Mouse (Mus musculus): ENCODE results near the gene Nrxn1. TPM values are rescaled to one million over a fixed set of nuclear protein-coding genes. Genes with fewer than 3 reads are reported as not detected.

Gene Nrxn1
- polyA plus RNA-seq, 1 experiment from 2014 or later: 5.9 TPM

DNA sequence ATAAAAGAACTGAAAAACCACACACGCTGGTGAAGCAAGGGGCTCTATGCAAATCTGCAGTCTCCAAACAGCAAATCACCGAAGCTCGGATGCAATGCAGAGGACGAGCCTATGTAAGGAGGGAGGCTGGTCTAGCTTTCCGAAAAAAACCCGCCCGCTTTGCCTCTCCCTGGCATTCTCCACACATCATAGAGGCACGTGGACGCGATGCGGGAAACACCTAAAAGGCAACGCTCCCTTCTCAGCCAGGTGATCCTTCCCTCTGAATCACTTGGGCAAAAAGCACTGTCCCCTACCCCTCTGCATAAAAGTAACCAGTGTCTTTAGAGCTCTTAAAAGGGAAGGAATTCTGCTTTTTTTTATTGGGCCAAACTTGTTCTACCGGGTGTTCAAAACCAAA lies 637.0 kb downstream of the Nrxn1 start:
- WGBS: under 1% methylated on average over 13 of the region's 13 CpGs
- no peaks in the 10 kb centered on the region for H3K9me3 ChIP-seq (replicated peaks; ENCODE audit: control insufficient read depth, low read length)
- H3K27me3 ChIP-seq (ENCODE audit: control insufficient read depth, insufficient read depth, low read length): peaks cover 27% of the 10 kb centered on the region
- no peak overlapping the region for H3K9ac ChIP-seq (ENCODE audit: low read length)
- H3K36me3 ChIP-seq (ENCODE audit: control insufficient read depth, insufficient read depth, low read length): no peaks in the 10 kb centered on the region
- peak; percentile 71 for ATAC-seq (ENCODE audit: insufficient read depth, low FRiP score)
- peak overlapping the region; percentile 80 for H3K4me2 ChIP-seq (ENCODE audit: low read depth, low read length)
- no peak overlapping the region for H3K27ac ChIP-seq (ENCODE audit: low read length)
- H3K4me1 ChIP-seq (ENCODE audit: control insufficient read depth, insufficient read depth, low read length): no peaks in the 10 kb centered on the region
- peak overlapping the region; percentile 55 for H3K4me3 ChIP-seq (replicated peaks; ENCODE audit: low read length)

GRCm38 (mm10) chr17:90455409-90455775 lies 637.5 kb downstream of the Nrxn1 start:
- no peak overlapping the region for H3K27ac ChIP-seq (ENCODE audit: low read length)
- no peaks in the 10 kb centered on the region for H3K36me3 ChIP-seq (ENCODE audit: control insufficient read depth, insufficient read depth, low read length)
- peak overlapping the region; percentile 80 for H3K4me2 ChIP-seq (ENCODE audit: low read depth, low read length)
- H3K4me3 ChIP-seq (replicated peaks; ENCODE audit: low read length): peak overlapping the region; percentile 55
- H3K9me3 ChIP-seq (replicated peaks; ENCODE audit: control insufficient read depth, low read length): no peaks in the 10 kb centered on the region
- peak overlapping the region; percentile 65 for H3K9ac ChIP-seq (ENCODE audit: low read length)
- no peaks in the 10 kb centered on the region for H3K4me1 ChIP-seq (ENCODE audit: control insufficient read depth, insufficient read depth, low read length)
- peak; percentile 73 for ATAC-seq (ENCODE audit: insufficient read depth, low FRiP score)
- under 1% methylated on average over 23 of the region's 23 CpGs for WGBS
- H3K27me3 ChIP-seq (ENCODE audit: control insufficient read depth, insufficient read depth, low read length): peaks cover 27% of the 10 kb centered on the region

- no peak overlapping the region for H3K27ac ChIP-seq (ENCODE audit: low read length)
- peak; percentile 9; the same call in 1 of the 2 replicates for ATAC-seq (ENCODE audit: insufficient read depth, low FRiP score)
Measured at GRCm38 (mm10) chr17:90454738-90455408, 638.0 kb downstream of the Nrxn1 start.

GRCm38 (mm10) chr17:90454356-90454737 lies 638.5 kb downstream of the Nrxn1 start:
- WGBS: 3% methylated on average over 15 of the region's 15 CpGs
- Histone ChIP-seq H3K4me1 (ENCODE audit: control insufficient read depth, insufficient read depth, low read length) (no peaks in the 10 kb centered on the region), H3K4me3 (replicated peaks; ENCODE audit: low read length) (peak overlapping the region; percentile 55), H3K27me3 (ENCODE audit: control insufficient read depth, insufficient read depth, low read length) (peaks cover 27% of the 10 kb centered on the region), H3K27ac (ENCODE audit: low read length) (no peak overlapping the region), H3K4me2 (ENCODE audit: low read depth, low read length) (peak overlapping the region; percentile 80), H3K9ac (ENCODE audit: low read length) (no peak overlapping the region; the same call in 1 of the 2 replicates), H3K36me3 (ENCODE audit: control insufficient read depth, insufficient read depth, low read length) (no peaks in the 10 kb centered on the region), H3K9me3 (replicated peaks; ENCODE audit: control insufficient read depth, low read length) (no peaks in the 10 kb centered on the region)
- no peak for ATAC-seq (ENCODE audit: insufficient read depth, low FRiP score)

More at GRCm38 (mm10) chr17:90454738-90455408, 638.0 kb downstream of the Nrxn1 start:
- Histone ChIP-seq H3K4me3 (replicated peaks; ENCODE audit: low read length) (peak overlapping the region; percentile 55), H3K36me3 (ENCODE audit: control insufficient read depth, insufficient read depth, low read length) (no peaks in the 10 kb centered on the region), H3K4me2 (ENCODE audit: low read depth, low read length) (peak overlapping the region; percentile 80), H3K27me3 (ENCODE audit: control insufficient read depth, insufficient read depth, low read length) (peaks cover 27% of the 10 kb centered on the region), H3K9me3 (replicated peaks; ENCODE audit: control insufficient read depth, low read length) (no peaks in the 10 kb centered on the region), H3K4me1 (ENCODE audit: control insufficient read depth, insufficient read depth, low read length) (no peaks in the 10 kb centered on the region), H3K9ac (ENCODE audit: low read length) (peak overlapping the region; percentile 65)
- under 1% methylated on average over 40 of the region's 41 CpGs for WGBS

- H3K9ac ChIP-seq (ENCODE audit: low read length): no peak overlapping the region
- 45% methylated on average over 4 of the region's 4 CpGs for WGBS
- H3K36me3 ChIP-seq (ENCODE audit: control insufficient read depth, insufficient read depth, low read length): no peaks in the 10 kb centered on the region
- H3K4me1 ChIP-seq (ENCODE audit: control insufficient read depth, insufficient read depth, low read length): no peaks in the 10 kb centered on the region
- no peak for ATAC-seq (ENCODE audit: insufficient read depth, low FRiP score)
- H3K4me2 ChIP-seq (ENCODE audit: low read depth, low read length): no peak overlapping the region
- H3K9me3 ChIP-seq (replicated peaks; ENCODE audit: control insufficient read depth, low read length): no peaks in the 10 kb centered on the region
- H3K27ac ChIP-seq (ENCODE audit: low read length): no peak overlapping the region
- H3K4me3 ChIP-seq (replicated peaks; ENCODE audit: low read length): no peak overlapping the region
- H3K27me3 ChIP-seq (ENCODE audit: control insufficient read depth, insufficient read depth, low read length): peaks cover 27% of the 10 kb centered on the region
Measured at GRCm38 (mm10) chr17:90453280-90453679, 639.6 kb downstream of the Nrxn1 start.

DNA sequence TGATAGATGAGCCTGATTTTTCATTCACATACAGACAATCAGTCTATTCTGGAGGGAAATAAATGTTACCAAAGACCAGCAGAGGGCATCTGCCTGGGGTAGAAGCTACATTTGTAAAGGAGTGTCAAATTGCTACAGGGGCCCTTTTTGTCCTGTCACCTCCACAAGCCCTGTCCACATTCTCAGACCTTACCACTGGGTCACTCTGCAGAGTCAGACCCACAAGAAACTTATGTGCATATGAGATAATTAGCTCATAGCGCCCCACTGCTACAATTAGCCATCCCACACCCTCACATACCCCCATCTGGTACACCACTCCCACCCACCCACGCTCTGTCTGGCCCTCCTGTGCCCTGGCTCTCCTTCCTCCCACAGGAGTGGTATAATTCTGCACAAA lies 640.1 kb downstream of the Nrxn1 start:
- Histone ChIP-seq H3K4me1 (ENCODE audit: control insufficient read depth, insufficient read depth, low read length) (no peaks in the 10 kb centered on the region), H3K27ac (ENCODE audit: low read length) (no peak overlapping the region), H3K4me3 (replicated peaks; ENCODE audit: low read length) (no peak overlapping the region), H3K27me3 (ENCODE audit: control insufficient read depth, insufficient read depth, low read length) (peaks cover 27% of the 10 kb centered on the region), H3K9ac (ENCODE audit: low read length) (no peak overlapping the region), H3K36me3 (ENCODE audit: control insufficient read depth, insufficient read depth, low read length) (no peaks in the 10 kb centered on the region), H3K9me3 (replicated peaks; ENCODE audit: control insufficient read depth, low read length) (no peaks in the 10 kb centered on the region), H3K4me2 (ENCODE audit: low read depth, low read length) (no peak overlapping the region)
- WGBS: 65% methylated on average over 2 of the region's 2 CpGs
- no peak for ATAC-seq (ENCODE audit: insufficient read depth, low FRiP score)

DNA sequence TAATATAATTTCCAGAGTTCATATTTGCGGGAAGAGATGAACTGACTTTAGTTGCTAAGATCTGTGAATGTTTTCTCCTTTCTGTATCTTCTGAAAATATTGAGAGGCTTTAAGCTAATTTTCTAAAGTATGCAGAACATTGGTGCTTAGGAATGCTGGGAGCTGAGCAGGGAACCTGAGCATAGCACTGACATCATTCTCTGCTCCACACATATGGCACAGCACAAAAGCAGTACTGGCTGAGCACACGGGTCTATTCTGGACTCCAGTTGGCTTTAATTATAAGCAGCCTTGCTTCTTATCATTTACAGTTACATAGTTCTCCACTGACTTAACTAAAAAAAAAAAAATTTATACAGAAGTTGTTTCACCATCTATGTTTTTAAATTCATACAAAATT lies 641.5 kb downstream of the Nrxn1 start:
- Histone ChIP-seq H3K4me2 (ENCODE audit: low read depth, low read length) (no peak overlapping the region), H3K27me3 (ENCODE audit: control insufficient read depth, insufficient read depth, low read length) (peaks cover 23% of the 10 kb centered on the region), H3K9ac (ENCODE audit: low read length) (no peak overlapping the region), H3K9me3 (replicated peaks; ENCODE audit: control insufficient read depth, low read length) (no peaks in the 10 kb centered on the region), H3K4me1 (ENCODE audit: control insufficient read depth, insufficient read depth, low read length) (no peaks in the 10 kb centered on the region), H3K36me3 (ENCODE audit: control insufficient read depth, insufficient read depth, low read length) (no peaks in the 10 kb centered on the region), H3K4me3 (replicated peaks; ENCODE audit: low read length) (no peak overlapping the region), H3K27ac (ENCODE audit: low read length) (no peak overlapping the region)
- no peak for ATAC-seq (ENCODE audit: insufficient read depth, low FRiP score)
- 68% methylated on average over 2 of the region's 2 CpGs for WGBS

GRCm38 (mm10) chr17:90443067-90443466 lies 649.8 kb downstream of the Nrxn1 start:
- no peaks in the 10 kb centered on the region for H3K36me3 ChIP-seq (ENCODE audit: control insufficient read depth, insufficient read depth, low read length)
- no peaks in the 10 kb centered on the region for H3K9me3 ChIP-seq (replicated peaks; ENCODE audit: control insufficient read depth, low read length)
- H3K9ac ChIP-seq (ENCODE audit: low read length): no peak overlapping the region
- no peak overlapping the region for H3K27ac ChIP-seq (ENCODE audit: low read length)
- ATAC-seq (ENCODE audit: insufficient read depth, low FRiP score): no peak
- H3K4me3 ChIP-seq (replicated peaks; ENCODE audit: low read length): no peak overlapping the region
- no peaks in the 10 kb centered on the region for H3K27me3 ChIP-seq (ENCODE audit: control insufficient read depth, insufficient read depth, low read length)
- H3K4me2 ChIP-seq (ENCODE audit: low read depth, low read length): no peak overlapping the region
- no peaks in the 10 kb centered on the region for H3K4me1 ChIP-seq (ENCODE audit: control insufficient read depth, insufficient read depth, low read length)

- Histone ChIP-seq H3K4me2 (ENCODE audit: low read depth, low read length) (no peak overlapping the region), H3K4me3 (replicated peaks; ENCODE audit: low read length) (no peak overlapping the region), H3K9me3 (replicated peaks; ENCODE audit: control insufficient read depth, low read length) (no peaks in the 10 kb centered on the region), H3K36me3 (ENCODE audit: control insufficient read depth, insufficient read depth, low read length) (no peaks in the 10 kb centered on the region), H3K27ac (ENCODE audit: low read length) (no peak overlapping the region), H3K9ac (ENCODE audit: low read length) (no peak overlapping the region), H3K27me3 (ENCODE audit: control insufficient read depth, insufficient read depth, low read length) (no peaks in the 10 kb centered on the region), H3K4me1 (ENCODE audit: control insufficient read depth, insufficient read depth, low read length) (no peaks in the 10 kb centered on the region)
- ATAC-seq (ENCODE audit: insufficient read depth, low FRiP score): no peak
Measured at GRCm38 (mm10) chr17:90435836-90436235, 657.0 kb downstream of the Nrxn1 start.
